Mouse (Mus musculus): Measurements from ENCODE around the gene Wnk3.

Wnk3 gene

GRCm38 (mm10) chrX:151337804-151338203 lies 139.9 kb downstream of the Wnk3 start:
- Histone ChIP-seq H3K4me3 (replicated peaks; ENCODE audit: low read length) (no peak overlapping the region), H3K36me3 (ENCODE audit: insufficient read depth, low read length) (no peaks in the 10 kb centered on the region), H3K27me3 (ENCODE audit: insufficient read depth, low read length) (no peaks in the 10 kb centered on the region), H3K9me3 (ENCODE audit: low read length) (no peaks in the 10 kb centered on the region), H3K4me1 (replicated peaks; ENCODE audit: low read depth, low read length) (no peaks in the 10 kb centered on the region)
- TF ChIP-seq POU5F1 (IDR thresholded peaks at IDR 0.05; ENCODE audit: borderline replicate concordance, low read length) (no peak), CTCF (conservative IDR thresholded peaks at IDR 0.05; ENCODE audit: low read length) (no peak), NANOG (IDR thresholded peaks at IDR 0.05; ENCODE audit: borderline replicate concordance, low read length) (no peak)

- Histone ChIP-seq H3K9me3 (ENCODE audit: low read length) (no peaks in the 10 kb centered on the region), H3K36me3 (ENCODE audit: insufficient read depth, low read length) (peaks cover 16% of the 10 kb centered on the region), H3K4me3 (replicated peaks; ENCODE audit: low read length) (peak within 1 kb of the TSS; percentile 88), H3K4me1 (replicated peaks; ENCODE audit: low read depth, low read length) (peaks cover 17% of the 10 kb centered on the region; the same call in 1 of the 2 replicates), H3K27me3 (ENCODE audit: insufficient read depth, low read length) (no peaks in the 10 kb centered on the region)
- TF ChIP-seq CTCF (conservative IDR thresholded peaks at IDR 0.05; ENCODE audit: low read length) (no peak), NANOG (IDR thresholded peaks at IDR 0.05; ENCODE audit: borderline replicate concordance, low read length) (no peak), POU5F1 (IDR thresholded peaks at IDR 0.05; ENCODE audit: borderline replicate concordance, low read length) (no peak)
Measured at GRCm38 (mm10) chrX:151343761-151344500, 146.1 kb downstream of the Wnk3 start, which contains the start of gene Fam120c. TSS of gene Fam120c (plus strand) at chrX:151344175.

DNA sequence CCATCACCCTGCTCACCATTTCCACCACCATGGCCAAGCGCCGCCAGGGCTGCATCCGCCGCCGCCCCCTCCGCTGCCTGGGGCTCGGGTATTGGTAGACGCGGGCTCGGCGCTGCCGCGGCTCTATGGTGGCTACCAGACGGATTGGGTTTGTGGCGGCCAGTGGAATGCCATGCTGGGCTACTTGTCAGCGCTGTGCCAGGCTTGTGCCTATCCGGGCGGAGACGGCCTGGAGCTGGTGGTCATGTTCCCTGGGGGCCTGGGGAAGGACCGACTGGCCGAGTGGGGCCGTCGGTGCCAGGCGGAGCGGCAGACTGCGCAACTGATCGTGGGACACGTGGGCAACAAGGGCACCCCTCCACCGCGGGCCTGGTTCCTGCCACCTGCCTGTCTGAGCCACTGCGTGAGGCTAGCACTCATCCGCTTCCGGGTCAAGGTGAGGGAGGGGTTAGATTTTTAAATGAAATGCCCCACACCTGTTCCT lies 146.7 kb downstream of the Wnk3 start:
- peak overlapping the region; percentile 88 for H3K4me3 ChIP-seq (replicated peaks; ENCODE audit: low read length)
- H3K9me3 ChIP-seq (ENCODE audit: low read length): no peaks in the 10 kb centered on the region
- peaks cover 17% of the 10 kb centered on the region; the same call in 1 of the 2 replicates for H3K4me1 ChIP-seq (replicated peaks; ENCODE audit: low read depth, low read length)
- peaks cover 22% of the 10 kb centered on the region for H3K36me3 ChIP-seq (ENCODE audit: insufficient read depth, low read length)
- TF ChIP-seq POU5F1 (IDR thresholded peaks at IDR 0.05; ENCODE audit: borderline replicate concordance, low read length) (no peak), NANOG (IDR thresholded peaks at IDR 0.05; ENCODE audit: borderline replicate concordance, low read length) (no peak), CTCF (conservative IDR thresholded peaks at IDR 0.05; ENCODE audit: low read length) (no peak)
- H3K27me3 ChIP-seq (ENCODE audit: insufficient read depth, low read length): no peaks in the 10 kb centered on the region

DNA sequence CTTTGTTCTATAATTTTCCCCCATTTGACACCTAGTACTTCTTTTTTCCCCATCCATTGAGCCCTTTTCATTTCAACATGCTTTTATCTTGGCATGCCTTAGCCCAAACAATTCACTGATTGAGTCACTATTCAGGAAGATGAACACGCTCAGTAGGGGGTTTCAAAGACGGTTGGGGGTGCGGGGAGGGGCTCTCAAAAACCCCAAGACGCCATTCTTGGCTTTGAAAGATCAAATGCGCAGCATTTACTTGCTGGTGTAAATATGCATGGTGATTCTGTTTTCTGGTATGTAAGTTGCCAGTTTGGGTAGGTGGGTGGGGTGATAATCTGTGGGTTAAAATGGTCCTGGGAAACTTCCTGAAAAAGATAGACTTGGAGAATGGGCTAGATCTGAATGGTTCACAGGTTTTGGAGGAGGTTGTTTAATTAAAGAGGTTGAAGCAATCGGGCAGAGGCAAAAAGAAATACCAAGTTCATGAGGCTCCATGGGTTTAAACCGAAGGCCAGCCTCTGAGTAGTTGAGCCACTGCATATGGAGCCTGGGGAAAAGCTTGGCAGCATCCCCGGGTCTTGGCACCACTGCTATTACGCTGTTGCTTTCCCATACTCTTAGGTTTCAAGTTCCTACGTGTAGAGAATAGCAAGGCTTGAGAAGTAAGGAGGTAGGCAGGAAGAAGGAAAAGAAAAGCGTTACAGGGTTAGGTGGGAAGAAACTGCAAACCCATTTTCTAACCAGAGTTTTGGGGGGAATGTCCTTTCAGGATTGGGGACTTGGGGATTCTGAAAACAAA lies 147.7 kb downstream of the Wnk3 start:
- Histone ChIP-seq H3K4me3 (replicated peaks; ENCODE audit: low read length) (peak overlapping the region; percentile 88), H3K36me3 (ENCODE audit: insufficient read depth, low read length) (peaks cover 29% of the 10 kb centered on the region), H3K4me1 (replicated peaks; ENCODE audit: low read depth, low read length) (peaks cover 17% of the 10 kb centered on the region; the same call in 1 of the 2 replicates), H3K9me3 (ENCODE audit: low read length) (no peaks in the 10 kb centered on the region), H3K27me3 (ENCODE audit: insufficient read depth, low read length) (no peaks in the 10 kb centered on the region)
- TF ChIP-seq NANOG (IDR thresholded peaks at IDR 0.05; ENCODE audit: borderline replicate concordance, low read length) (peak; percentile 46), POU5F1 (IDR thresholded peaks at IDR 0.05; ENCODE audit: borderline replicate concordance, low read length) (no peak), CTCF (conservative IDR thresholded peaks at IDR 0.05; ENCODE audit: low read length) (no peak)

DNA sequence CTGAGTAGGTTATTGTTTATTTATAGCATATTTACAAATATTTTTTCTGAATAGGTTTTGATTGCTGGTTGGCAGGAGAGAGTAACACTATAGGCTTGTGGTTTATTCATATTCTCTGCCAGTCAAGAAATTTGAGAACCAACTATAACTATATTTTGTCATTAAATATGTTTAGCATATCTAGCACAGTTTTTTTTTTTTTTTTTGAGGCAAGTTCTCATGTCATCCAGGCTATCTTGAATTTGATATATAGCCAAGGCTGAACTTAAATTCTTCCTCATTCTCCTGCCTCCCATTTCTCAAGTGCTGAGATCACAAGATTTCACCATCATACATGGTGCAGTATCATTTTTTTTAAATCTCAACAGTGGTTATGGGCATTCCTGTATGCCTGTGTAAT lies 149.4 kb downstream of the Wnk3 start:
- Histone ChIP-seq H3K27me3 (ENCODE audit: insufficient read depth, low read length) (no peaks in the 10 kb centered on the region), H3K4me1 (replicated peaks; ENCODE audit: low read depth, low read length) (peaks cover 17% of the 10 kb centered on the region; the same call in 1 of the 2 replicates), H3K36me3 (ENCODE audit: insufficient read depth, low read length) (peaks cover 34% of the 10 kb centered on the region), H3K4me3 (replicated peaks; ENCODE audit: low read length) (no peak overlapping the region), H3K9me3 (ENCODE audit: low read length) (no peaks in the 10 kb centered on the region)
- TF ChIP-seq POU5F1 (IDR thresholded peaks at IDR 0.05; ENCODE audit: borderline replicate concordance, low read length) (no peak), CTCF (conservative IDR thresholded peaks at IDR 0.05; ENCODE audit: low read length) (no peak), NANOG (IDR thresholded peaks at IDR 0.05; ENCODE audit: borderline replicate concordance, low read length) (no peak)

- H3K27me3 ChIP-seq (ENCODE audit: insufficient read depth, low read length): no peaks in the 10 kb centered on the region
- H3K4me3 ChIP-seq (replicated peaks; ENCODE audit: low read length): no peak overlapping the region
- H3K9me3 ChIP-seq (ENCODE audit: low read length): no peaks in the 10 kb centered on the region
- TF ChIP-seq NANOG (IDR thresholded peaks at IDR 0.05; ENCODE audit: borderline replicate concordance, low read length): no peak
- TF ChIP-seq POU5F1 (IDR thresholded peaks at IDR 0.05; ENCODE audit: borderline replicate concordance, low read length): no peak
- no peak for TF ChIP-seq CTCF (conservative IDR thresholded peaks at IDR 0.05; ENCODE audit: low read length)
- H3K36me3 ChIP-seq (ENCODE audit: insufficient read depth, low read length): peaks cover 34% of the 10 kb centered on the region
- peaks cover 14% of the 10 kb centered on the region; the same call in 1 of the 2 replicates for H3K4me1 ChIP-seq (replicated peaks; ENCODE audit: low read depth, low read length)
Measured at GRCm38 (mm10) chrX:151349322-151349721, 151.4 kb downstream of the Wnk3 start.
